Mouse (Mus musculus) CH12.LX (cell line): Measurements from ENCODE around the gene Rps6ka4. TPM values are rescaled to one million over a fixed set of nuclear protein-coding genes. Genes with fewer than 3 reads are reported as not detected.

Experiments used
- DNase-seq: peaks from one replicate; pipeline ENCODE4 v3.0.0-alpha.2; 2013; ENCODE audit errors: extremely low read depth
- H3K27ac ChIP-seq: 2 replicates; pipeline ENCODE4 v1.5.1; 2012; ENCODE audit warnings: low read depth, mild to moderate bottlenecking, control low read depth, moderate library complexity; ENCODE audit not compliant: insufficient read depth
- H3K27me3 ChIP-seq: replicated peaks from 2 replicates; pipeline ENCODE3; 2012; ENCODE audit warnings: inconsistent platforms
- H3K36me3 ChIP-seq, 2 experiments: replicated peaks in 1 of 2; 2 replicates each; pipeline versions ENCODE3 to v1.6.1; 2012; ENCODE audit warnings: inconsistent platforms in 1 of 2, low read length in 1 of 2, mild to moderate bottlenecking in 1 of 2, mixed read lengths in 1 of 2, moderate library complexity in 1 of 2; ENCODE audit not compliant: control insufficient read depth in 1 of 2, insufficient read depth in 1 of 2
- H3K4me1 ChIP-seq, 2 experiments: 2 replicates each; pipeline ENCODE4 v1.6.1; 2012; ENCODE audit warnings: inconsistent platforms in 1 of 2, moderate library complexity in 1 of 2; ENCODE audit not compliant: insufficient read depth in 2 of 2, control insufficient read depth in 1 of 2
- H3K4me2 ChIP-seq: 2 replicates; pipeline ENCODE4 v1.6.1; 2012; ENCODE audit warnings: low read depth, mild to moderate bottlenecking, control low read depth; ENCODE audit not compliant: poor library complexity, insufficient read depth, severe bottlenecking
- H3K4me3 ChIP-seq, 3 experiments: fragments of 150-350 bp in 1 of 3; sonication (generic) in 1 of 3; replicated peaks in 1 of 3; 2 replicates each; pipeline versions ENCODE3 to v1.5.1; 2011 to 2012; ENCODE audit warnings: low read depth in 2 of 3, low read length in 2 of 3, mild to moderate bottlenecking in 2 of 3, moderate library complexity in 2 of 3, control low read depth in 1 of 3, improper control_type of control experiment in 1 of 3, inconsistent platforms in 1 of 3, mixed read lengths in 1 of 3; ENCODE audit not compliant: poor library complexity in 1 of 3
- H3K79me2 ChIP-seq: replicated peaks from 2 replicates; pipeline ENCODE4 v1.6.1; 2012; ENCODE audit warnings: mild to moderate bottlenecking, moderate library complexity; ENCODE audit not compliant: control insufficient read depth, poor library complexity, insufficient read depth, severe bottlenecking; ENCODE audit errors: extremely low read depth
- H3K9ac ChIP-seq: 2 replicates; pipeline ENCODE4 v1.6.1; 2012; ENCODE audit warnings: low read depth, mild to moderate bottlenecking, control low read depth, moderate library complexity; ENCODE audit not compliant: insufficient read depth
- H3K9me3 ChIP-seq: replicated peaks from 2 replicates; pipeline ENCODE3; 2012; ENCODE audit warnings: low read length, inconsistent platforms, mixed read lengths
- BHLHE40 ChIP-seq: IDR thresholded peaks from 2 replicates; pipeline ENCODE4 v1.6.1; 2011; ENCODE audit warnings: mild to moderate bottlenecking, low read depth, low read length, improper control_type of control experiment
- CHD2 ChIP-seq: IDR thresholded peaks from 2 replicates; pipeline ENCODE4 v1.6.1; 2011; ENCODE audit warnings: low read length, improper control_type of control experiment
- EP300 ChIP-seq: IDR thresholded peaks from 2 replicates; pipeline ENCODE4 v1.6.1; 2011; ENCODE audit warnings: low read length, improper control_type of control experiment
- ETS1 ChIP-seq: conservative IDR thresholded peaks from 2 replicates; pipeline ENCODE4 v1.6.1; 2012; ENCODE audit warnings: low read depth, mild to moderate bottlenecking, inconsistent platforms, low read length, improper control_type of control experiment, moderate library complexity
- GABPA ChIP-seq: IDR thresholded peaks from 2 replicates; pipeline ENCODE4 v1.6.1; 2012; ENCODE audit warnings: low read depth, low read length, improper control_type of control experiment, inconsistent platforms; ENCODE audit not compliant: insufficient replicate concordance
- JUN ChIP-seq: IDR thresholded peaks from 2 replicates; pipeline ENCODE4 v1.6.1; 2011; ENCODE audit warnings: low read depth, mild to moderate bottlenecking, low read length, improper control_type of control experiment, moderate library complexity; ENCODE audit not compliant: insufficient read depth
- MAFK ChIP-seq: IDR thresholded peaks from 2 replicates; pipeline ENCODE4 v1.6.1; 2011; ENCODE audit warnings: low read length, improper control_type of control experiment; ENCODE audit not compliant: insufficient replicate concordance
- MEF2A ChIP-seq: IDR thresholded peaks from 2 replicates; pipeline ENCODE4 v1.6.1; 2014; ENCODE audit warnings: low read depth, mild to moderate bottlenecking, inconsistent platforms, low read length, improper control_type of control experiment, borderline replicate concordance
- UBTF ChIP-seq: IDR thresholded peaks from 2 replicates; pipeline ENCODE4 v1.6.1; 2012; ENCODE audit warnings: low read depth, mild to moderate bottlenecking, inconsistent platforms, low read length, improper control_type of control experiment, moderate library complexity
- ZC3H11A ChIP-seq: IDR thresholded peaks from 2 replicates; pipeline ENCODE4 v1.6.1; 2012; ENCODE audit warnings: low read depth, mild to moderate bottlenecking, inconsistent platforms, low read length, improper control_type of control experiment
- dilution Hi-C: fragments of 300-500 bp; cut with MboI; formaldehyde crosslinking; loops from 2 replicates; pipeline ENCODE4 v1.14.3; 2020; ENCODE audit warnings: low sequenced_read_pairs; ENCODE audit not compliant: extremely low pct_unique_long_range_greater_than_20kb, extremely low pct_ligation_motif_present
- in situ Hi-C: fragments of 300-500 bp; cut with MboI; formaldehyde crosslinking; loops from 3 replicates; pipeline ENCODE4 v1.14.3; 2019; ENCODE audit warnings: low sequenced_read_pairs, low pct_ligation_motif_present, low pct_unique_long_range_greater_than_20kb, mixed read lengths
- polyA plus RNA-seq: library from polyadenylated mRNA; unstranded; fragments of >175 nt; gene quantifications from 2 replicates; pipeline ENCODE4 v1.2.1, GENCODE M21; 2012; ENCODE audit warnings: low read depth; ENCODE audit not compliant: insufficient read length
- total RNA-seq, 2 experiments: library from RNA; depleted of rRNA; stranded (reverse); fragments of 300-350 nt in 1 of 2; fragments of >200 nt in 1 of 2; gene quantifications; 2 replicates each; pipeline ENCODE4 v1.2.3; 2012 to 2014

Gene Rps6ka4
- total and polyA plus RNA-seq, 3 experiments, result 6.6 to 14.0 (median 7.8) TPM

DNA sequence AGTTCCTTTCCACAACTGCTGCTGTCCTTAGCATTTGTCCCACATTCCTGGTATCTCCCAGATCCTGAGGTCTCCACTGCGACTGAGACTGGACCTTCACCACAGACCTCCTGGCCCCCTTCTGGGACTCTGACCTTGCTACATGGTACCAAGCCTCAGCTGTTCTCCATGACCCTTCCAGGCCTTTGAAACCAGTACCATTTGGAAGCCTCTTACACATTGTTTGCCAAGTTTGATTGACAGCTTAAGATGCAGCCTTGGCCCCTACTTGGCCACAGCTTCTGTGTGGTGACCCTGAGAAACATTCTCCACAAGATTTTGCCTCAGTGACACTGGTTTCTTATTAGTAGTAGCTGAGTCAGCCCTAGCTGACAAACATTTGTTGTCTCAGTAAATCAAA is 1.9 kb upstream of the Rps6ka4 start:
- no peak overlapping the region for H3K4me2 ChIP-seq
- no peak for DNase-seq
- in situ Hi-C loops (no loop called here), dilution Hi-C loops (no loop called here)
- no peaks in the 10 kb centered on the region for H3K27me3 ChIP-seq
- no peak overlapping the region for H3K9ac ChIP-seq
- H3K4me1 ChIP-seq, result peaks cover 9 to 46% of the 10 kb centered on the region in 2 experiments
- H3K27ac ChIP-seq, result no peak overlapping the region
- TF ChIP-seq JUN (no peak), ETS1 (no peak), MAFK (no peak)
- no peaks in the 10 kb centered on the region for H3K9me3 ChIP-seq
- no peak overlapping the region for H3K4me3 ChIP-seq
- H3K79me2 ChIP-seq, result no peaks in the 10 kb centered on the region
- H3K36me3 ChIP-seq, result peaks cover 37 to 66% of the 10 kb centered on the region in 2 experiments

DNA sequence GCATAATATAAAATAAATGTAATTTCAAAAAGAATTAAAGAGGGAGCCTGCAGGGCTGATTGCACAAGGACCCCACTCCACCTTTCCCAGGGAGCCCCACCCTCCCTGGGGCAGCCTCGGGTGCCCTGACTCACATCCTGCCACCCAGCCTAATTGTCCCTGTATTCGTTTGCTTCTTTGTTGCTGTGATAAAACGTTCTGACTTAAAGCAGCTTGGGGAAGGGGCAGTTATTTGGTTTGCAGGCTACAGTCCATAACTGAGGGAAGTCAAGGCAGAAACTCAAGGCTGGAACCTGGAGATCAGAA is 809 bp upstream of the Rps6ka4 start:
- Histone ChIP-seq H3K36me3 (peaks cover 36 to 66% of the 10 kb centered on the region in 2 experiments), H3K4me2 (no peak overlapping the region), H3K4me3 (no peak overlapping the region), H3K27ac (no peak overlapping the region), H3K27me3 (no peaks in the 10 kb centered on the region), H3K79me2 (no peaks in the 10 kb centered on the region), H3K9ac (no peak overlapping the region), H3K9me3 (no peaks in the 10 kb centered on the region), H3K4me1 (peaks cover 9 to 42% of the 10 kb centered on the region in 2 experiments)
- no peak for TF ChIP-seq MEF2A
- TF ChIP-seq GABPA, result no peak
- no peak for TF ChIP-seq EP300
- in situ Hi-C loops, result no loop called here
- dilution Hi-C loops, result no loop called here
- DNase-seq, result no peak

DNA sequence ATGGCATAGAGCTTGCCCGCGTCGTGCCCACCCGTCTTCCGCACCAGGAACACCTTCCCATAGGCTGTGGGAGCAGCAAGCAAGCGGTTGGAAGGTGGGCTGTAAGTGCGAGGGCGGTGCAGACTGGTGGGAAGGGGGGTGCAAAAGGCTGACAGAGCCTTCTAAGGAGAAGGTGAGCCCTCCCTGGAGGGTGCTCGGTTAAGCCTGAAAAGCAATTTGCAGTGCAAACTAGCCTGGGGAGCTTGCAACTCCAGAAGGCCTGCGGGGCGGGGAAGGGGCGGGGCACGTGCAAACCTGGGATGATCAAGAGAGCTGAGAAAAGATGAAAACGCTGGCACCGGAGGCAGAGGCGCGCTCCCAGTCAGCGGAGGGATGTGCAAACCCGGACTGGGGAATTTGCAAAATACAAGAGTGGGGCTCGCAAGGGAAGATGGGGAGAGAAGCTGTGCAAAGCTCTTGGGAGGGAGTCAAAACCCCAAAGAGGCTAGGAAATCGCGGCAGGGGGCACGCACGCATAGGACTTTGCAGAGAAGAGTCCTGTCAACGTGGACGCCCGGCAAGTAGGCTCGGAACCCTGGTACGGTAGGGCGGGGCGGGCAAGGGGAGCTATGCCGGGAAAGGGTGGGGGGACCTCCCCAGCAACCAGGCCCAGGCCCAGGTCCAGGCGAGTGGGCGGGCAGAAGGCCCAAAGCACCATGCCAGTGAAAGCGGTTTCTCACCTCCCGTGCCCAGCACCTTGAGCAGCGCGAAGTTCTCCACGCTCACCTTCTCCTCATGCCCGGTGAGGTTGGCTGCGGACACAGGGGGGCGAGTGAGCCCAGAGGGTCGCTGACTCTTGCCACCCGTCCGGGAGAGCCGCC is 591 bp downstream of the Rps6ka4 start:
- H3K9ac ChIP-seq, result peak overlapping the region; percentile 67
- peaks cover 28 to 66% of the 10 kb centered on the region in 2 experiments for H3K36me3 ChIP-seq
- no peak overlapping the region for H3K27ac ChIP-seq
- peak overlapping the region; percentile 53 for H3K4me2 ChIP-seq
- peaks cover 9 to 37% of the 10 kb centered on the region in 2 experiments for H3K4me1 ChIP-seq
- no peak for DNase-seq
- in situ Hi-C loops (no loop called here), dilution Hi-C loops (no loop called here)
- H3K27me3 ChIP-seq, result no peaks in the 10 kb centered on the region
- H3K4me3 ChIP-seq, result peak overlapping the region; percentile 65 to 79 (median 77)
- no peak for TF ChIP-seq UBTF
- TF ChIP-seq CHD2, result no peak
- TF ChIP-seq ZC3H11A, result no peak
- 0 out of 2 replicates have a peak, but pooled peaks have one; percentile 5 for TF ChIP-seq BHLHE40
- H3K79me2 ChIP-seq, result no peaks in the 10 kb centered on the region
- H3K9me3 ChIP-seq, result no peaks in the 10 kb centered on the region
